Mouse (Mus musculus): ENCODE results near the gene Mip. TPM values are rescaled to one million over a fixed set of nuclear protein-coding genes. Genes with fewer than 3 reads are reported as not detected.
"Not testable (repeated sequence)": the region's sequence is repeated elsewhere in the genome, so short reads cannot be mapped to it uniquely, and the experiment has no call there.

Gene Mip
- total RNA-seq, 2 experiments from 2014 or later = not detected

DNA sequence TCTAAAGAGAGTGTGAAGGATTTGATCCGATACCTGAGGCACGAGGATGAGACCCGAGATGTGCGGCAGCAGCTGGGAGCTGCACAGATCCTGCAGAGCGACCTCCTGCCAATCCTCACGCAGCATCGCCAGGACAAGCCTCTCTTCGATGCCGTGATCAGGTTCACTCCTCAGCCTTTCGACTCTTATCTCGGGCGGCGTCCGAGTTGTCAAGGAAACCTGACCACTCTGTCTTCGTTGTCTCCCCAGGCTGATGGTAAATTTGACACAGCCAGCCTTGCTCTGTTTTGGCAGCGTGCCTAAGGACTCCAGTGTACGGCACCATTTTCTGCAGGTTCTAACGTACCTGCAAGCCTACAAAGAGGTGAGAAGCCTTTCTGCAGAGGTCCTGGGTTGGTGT is 14.5 kb downstream of the Mip start:
- intact Hi-C loops (cut with DNase I) = no loop called here
- no peak for DNase-seq

DNA sequence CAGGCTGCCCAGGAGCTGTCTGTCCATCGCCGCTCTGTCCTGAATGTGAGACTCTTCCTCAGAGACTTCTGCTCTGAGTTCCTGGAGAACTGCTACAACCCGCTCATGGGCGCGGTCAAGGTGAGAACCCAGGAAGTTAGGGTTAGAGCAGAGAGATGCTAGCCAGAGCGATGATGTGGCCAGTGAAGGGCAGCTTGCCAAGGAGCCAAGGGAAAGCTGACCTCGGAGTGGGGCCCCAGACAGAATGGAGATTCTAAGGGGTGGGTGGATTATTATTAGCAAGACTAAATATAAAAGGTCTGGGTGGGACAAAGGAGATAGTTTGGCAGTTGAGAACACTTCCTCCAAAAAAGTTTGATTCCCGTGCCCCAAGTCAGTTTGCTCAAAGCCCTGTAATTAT is 17.6 kb downstream of the Mip start:
- DNase-seq = no peak

DNA sequence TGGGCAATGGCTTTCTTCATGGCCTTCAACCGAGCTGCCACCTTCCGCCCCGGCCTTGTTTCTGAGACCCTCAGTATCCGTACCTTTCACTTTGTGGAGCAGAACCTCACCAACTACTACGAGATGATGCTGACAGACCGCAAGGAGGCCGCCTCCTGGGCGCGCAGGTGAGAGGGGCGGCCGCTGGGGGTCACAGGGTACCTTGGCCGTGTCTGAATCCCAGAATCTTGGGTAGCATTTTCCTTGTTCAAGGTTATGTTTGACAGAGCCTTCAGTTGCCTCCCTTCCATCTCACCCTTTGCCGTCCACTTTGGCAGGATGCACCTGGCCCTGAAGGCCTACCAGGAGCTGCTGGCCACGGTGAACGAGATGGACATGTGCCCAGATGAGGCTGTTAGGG is 18.5 kb downstream of the Mip start:
- intact Hi-C loops (cut with DNase I) = no loop called here
- no peak for DNase-seq

More for the DNA sequence above, 17.6 kb downstream of the Mip start:
- intact Hi-C loops (cut with DNase I) = no loop called here

GRCm38 (mm10) chr10:128247020-128247732 is 21.5 kb downstream of the Mip start:
- peak in 1 of 2 experiments; percentile 51 for DNase-seq
- intact Hi-C loops (cut with DNase I) = no loop called here

DNA sequence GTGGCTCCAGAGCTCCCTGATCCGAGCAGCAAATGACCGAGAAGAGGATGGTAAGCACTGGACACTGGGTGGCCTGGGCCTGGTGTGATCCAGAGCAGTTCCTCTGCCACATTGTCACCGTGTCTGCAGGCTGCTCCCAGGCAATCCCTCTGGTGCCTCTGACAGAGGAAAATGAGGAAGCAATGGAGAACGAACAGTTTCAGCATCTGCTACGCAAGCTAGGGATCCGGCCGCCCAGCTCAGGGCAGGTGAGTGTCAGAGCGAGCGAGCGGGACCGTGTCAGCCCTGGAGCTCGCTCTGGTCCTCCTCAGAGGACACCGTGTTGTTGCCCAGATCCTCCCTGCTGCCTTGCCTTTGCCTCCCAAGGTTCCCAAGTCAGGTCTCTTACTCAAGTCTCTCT is 24.9 kb downstream of the Mip start:
- intact Hi-C loops (cut with DNase I) = no loop called here
- no peak for DNase-seq

GRCm38 (mm10) chr10:128253677-128254255 is 28.1 kb downstream of the Mip start, which contains the start of gene Apon:
Gene Apon, plus strand, starts transcription at chr10:128254096.
- intact Hi-C loops (cut with DNase I) = no loop called here
- DNase-seq = no peak

DNA sequence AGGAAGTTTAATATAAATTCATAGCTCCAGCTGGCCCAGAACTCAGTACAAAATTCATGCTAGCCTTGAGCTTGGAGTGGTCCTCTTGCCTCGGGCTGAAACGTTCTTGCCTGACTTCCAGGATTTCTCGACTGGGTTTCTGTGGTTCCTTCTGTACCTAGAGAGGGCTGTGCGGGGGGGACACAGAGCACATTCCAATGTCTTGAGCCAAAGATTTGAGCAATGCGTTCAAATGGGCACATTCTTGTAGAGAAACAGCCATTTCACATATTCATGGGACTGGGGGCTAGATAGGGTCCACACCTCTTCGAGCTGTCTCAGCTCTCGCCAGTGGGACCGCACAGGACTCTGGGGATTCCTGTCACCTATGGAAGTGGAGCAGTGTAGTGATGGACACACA is 30.3 kb downstream of the Mip start:
- intact Hi-C loops (cut with DNase I) = no loop called here
- no peak for DNase-seq

DNA sequence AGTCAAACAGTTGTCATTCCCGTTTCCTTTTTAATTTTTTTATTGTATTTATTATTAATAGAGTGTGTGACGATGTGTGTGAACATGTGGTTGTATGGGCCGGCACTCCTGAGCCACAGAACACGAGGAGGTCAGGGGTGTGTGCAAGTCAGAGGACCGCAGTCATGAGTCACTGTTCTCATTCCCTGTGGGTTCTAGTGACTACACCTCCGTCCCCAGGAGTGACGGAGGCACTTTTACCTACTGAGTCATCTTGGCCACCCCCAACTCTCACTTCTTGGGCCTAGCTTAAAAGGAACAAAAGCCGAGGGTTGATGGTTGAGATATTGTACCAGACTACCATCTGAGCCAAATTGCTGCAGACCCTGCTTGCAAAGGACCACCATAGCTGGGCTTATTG is 30.7 kb downstream of the Mip start:
- intact Hi-C loops (cut with DNase I) = no loop called here
- DNase-seq = no peak

DNA sequence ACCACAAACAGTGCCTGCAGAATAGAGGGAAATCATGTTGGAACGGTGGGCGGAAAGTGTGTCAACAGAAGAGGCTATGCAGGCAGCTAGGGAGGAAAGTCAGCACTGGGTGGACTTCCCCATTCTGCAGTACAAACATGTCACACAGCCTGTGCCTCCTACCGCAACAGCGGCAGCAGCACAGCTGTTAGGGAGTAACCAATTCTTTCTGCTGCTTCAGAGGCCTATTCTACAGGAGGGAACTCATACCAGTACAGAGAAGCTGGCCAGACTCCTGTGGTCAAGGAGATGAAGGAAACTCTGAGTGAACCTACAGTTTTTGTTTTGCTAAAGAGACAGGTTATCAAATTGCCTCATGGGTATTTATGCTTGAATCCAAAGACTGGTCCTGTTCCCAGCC is 33.3 kb downstream of the Mip start:
- intact Hi-C loops (cut with DNase I) = no loop called here
- no peak for DNase-seq

DNA sequence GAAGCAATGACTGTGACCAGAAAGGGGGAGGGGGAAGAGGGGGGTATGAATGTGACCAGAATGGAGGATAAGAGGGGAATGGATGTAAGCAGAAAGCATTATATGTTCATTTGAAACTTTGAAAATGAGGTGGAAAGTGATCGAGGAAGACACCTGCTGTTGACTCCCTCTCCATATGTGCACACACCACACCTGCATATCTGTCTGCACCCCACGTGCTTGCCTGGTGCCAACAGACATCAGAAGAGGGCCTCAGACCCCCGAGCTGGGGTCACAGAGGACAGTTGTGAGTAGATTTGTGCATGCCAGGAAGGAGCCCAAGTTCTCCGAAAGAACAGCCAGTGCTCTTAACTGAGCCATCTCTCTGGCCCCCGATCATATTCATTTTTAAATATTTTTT is 34.3 kb downstream of the Mip start:
- no peak for DNase-seq
- intact Hi-C loops (cut with DNase I) = no loop called here

DNA sequence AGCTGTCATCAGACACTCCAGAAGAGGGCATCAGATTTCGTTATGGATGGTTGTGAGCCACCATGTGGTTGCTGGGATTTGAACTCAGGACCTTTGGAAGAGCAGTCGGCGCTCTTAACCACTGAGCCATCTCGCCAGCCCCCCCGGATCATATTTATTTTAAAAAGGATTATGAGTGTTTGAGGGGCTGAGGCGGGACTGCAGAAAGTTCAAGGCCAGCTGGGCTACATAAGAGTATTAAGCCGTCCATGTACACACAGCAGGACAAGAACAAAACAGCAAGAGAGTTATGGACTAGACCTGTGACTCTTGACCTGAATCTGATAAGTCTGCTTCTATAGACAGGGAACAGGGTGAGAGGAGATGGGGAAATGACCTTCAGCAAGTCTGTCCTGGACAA is 34.7 kb downstream of the Mip start:
- intact Hi-C loops (cut with DNase I); DNase-seq: not testable (repeated sequence)

GRCm38 (mm10) chr10:128262300-128262699 is 36.7 kb downstream of the Mip start:
- DNase-seq = no peak
- intact Hi-C loops (cut with DNase I) = no loop called here

GRCm38 (mm10) chr10:128263393-128264310 is 38.0 kb downstream of the Mip start:
- no peak for DNase-seq
- intact Hi-C loops (cut with DNase I) = no loop called here

GRCm38 (mm10) chr10:128268371-128268770 is 42.7 kb downstream of the Mip start, which contains the start of gene Apof:
Gene Apof, plus strand, starts transcription at chr10:128268671.
- no peak for DNase-seq
- intact Hi-C loops (cut with DNase I) = no loop called here

- intact Hi-C loops (cut with DNase I) = no loop called here
- no peak for DNase-seq
Observed at GRCm38 (mm10) chr10:128269206-128269910, 43.7 kb downstream of the Mip start.

DNA sequence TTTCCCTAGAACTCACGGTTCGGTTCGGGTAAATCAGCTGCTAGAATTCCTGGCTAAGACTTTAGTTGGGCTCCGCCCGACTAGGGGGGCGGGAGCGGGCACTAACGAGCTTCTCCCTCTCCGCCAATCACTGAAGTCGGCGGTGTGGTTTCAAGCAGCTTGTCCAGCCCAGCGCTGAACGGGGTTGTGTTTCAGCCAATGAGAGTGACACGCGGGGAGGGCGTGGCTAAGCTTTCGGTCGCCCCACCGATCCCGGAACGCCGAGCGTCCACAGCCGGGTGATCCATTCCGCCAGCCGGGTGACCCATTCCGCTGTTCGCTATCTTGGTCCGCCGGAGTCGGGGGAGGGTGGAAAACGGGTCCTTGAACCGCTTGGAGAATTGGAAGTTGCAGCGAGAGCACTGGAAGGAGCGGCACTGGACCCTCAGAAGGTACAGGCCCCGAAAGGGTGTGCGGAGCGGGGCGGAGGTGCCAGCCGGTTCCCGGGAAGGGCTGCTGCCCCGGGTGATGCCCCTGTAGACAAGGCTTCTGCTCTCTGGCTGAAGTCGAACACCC is 44.7 kb downstream of the Mip start, which contains the start of gene Stat2:
TSS of gene Stat2 (plus strand) at position 273 of the 555 bp plus-strand sequence.
- peak; percentile 93 to 97 for DNase-seq
- intact Hi-C loops (cut with DNase I) = no loop called here

DNA sequence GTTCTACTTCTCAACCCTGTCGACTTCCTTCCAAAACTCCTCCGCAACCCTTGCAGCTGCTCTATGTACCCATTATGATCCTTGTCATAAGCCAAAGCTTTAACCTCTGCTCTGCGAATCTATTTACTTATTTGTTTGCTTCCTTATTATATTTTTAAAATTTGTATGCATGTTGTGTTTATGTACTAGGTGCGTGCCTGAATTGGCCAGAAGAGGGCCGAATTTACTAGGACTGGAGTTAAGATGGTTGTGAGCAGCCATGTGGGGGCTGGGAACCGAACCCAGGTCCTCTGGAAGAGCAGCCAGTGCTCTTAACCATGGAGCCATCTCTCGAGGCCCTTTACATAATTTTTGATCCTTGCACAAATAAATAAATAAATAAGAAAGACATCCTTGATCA is 45.2 kb downstream of the Mip start:
- intact Hi-C loops (cut with DNase I) = no loop called here
- DNase-seq = no peak

- no peak for DNase-seq
- intact Hi-C loops (cut with DNase I) = no loop called here
Observed at GRCm38 (mm10) chr10:128271883-128272282, 46.2 kb downstream of the Mip start.

- DNase-seq; intact Hi-C loops (cut with DNase I): not testable (repeated sequence)
Observed at GRCm38 (mm10) chr10:128272819-128273439, 47.3 kb downstream of the Mip start.

DNA sequence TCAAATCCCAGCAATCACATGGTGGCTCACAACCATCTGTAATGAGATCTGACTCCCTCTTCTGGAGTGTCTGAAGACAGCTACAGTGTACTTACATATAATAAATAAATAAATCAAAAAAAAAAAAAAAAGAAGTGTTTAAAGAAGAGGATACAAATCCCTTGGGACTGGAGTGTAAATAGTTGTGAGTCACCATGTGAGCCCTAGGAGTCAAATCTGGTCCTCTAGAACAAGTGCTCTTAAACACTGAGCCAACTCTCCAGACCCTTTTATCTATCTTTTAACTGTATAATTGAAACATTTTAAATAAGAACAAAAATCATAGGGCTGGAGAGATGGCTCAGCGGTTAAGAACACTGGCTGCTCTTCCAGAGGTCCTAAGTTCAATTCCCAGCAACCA is 49.7 kb downstream of the Mip start:
- DNase-seq; intact Hi-C loops (cut with DNase I): not testable (repeated sequence)

All from gastrocnemius, postnatal 36 days (tissue).